Mouse (Mus musculus) heart, adult 2 months (tissue): Measurements from ENCODE around the gene Nrl.

Experiments used
- CTCF ChIP-seq: fragments of 200-600 bp; IDR thresholded peaks from 2 replicates; pipeline ENCODE4 v1.8.1; 2022; ENCODE audit warnings: antibody characterized with exemption, mild to moderate bottlenecking, moderate library complexity
- EP300 ChIP-seq: fragments of 200-500 bp; IDR thresholded peaks from 2 replicates; pipeline ENCODE4 v1.6.1; 2011; ENCODE audit warnings: low read depth, low read length, control low read depth; ENCODE audit not compliant: insufficient read depth
- POLR2A ChIP-seq: fragments of 200-500 bp; IDR thresholded peaks from 2 replicates; pipeline ENCODE4 v1.6.1; 2011; ENCODE audit warnings: mild to moderate bottlenecking, low read depth, low read length, control low read depth; ENCODE audit not compliant: insufficient read depth

DNA sequence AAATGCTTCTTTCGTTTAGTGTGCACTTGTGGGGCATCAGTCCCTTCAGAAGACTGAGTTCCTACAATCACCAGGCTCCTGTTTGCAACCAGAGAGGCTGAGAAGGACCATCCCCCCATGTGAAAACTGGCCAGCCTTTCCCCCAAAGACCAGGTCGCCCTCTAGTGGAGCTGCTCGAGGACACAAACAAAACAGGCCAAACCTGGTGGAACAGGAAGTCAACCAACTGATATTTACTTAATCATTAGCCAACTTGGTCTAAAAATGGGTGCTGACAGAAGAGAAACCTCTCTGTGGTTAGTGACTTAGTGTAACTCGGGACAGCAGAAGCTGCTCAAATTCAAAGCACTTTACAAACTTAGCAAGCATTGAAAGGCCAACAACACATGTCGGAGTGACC is 32.2 kb upstream of the Nrl start:
- no peak; the same call in none of the 2 replicates for TF ChIP-seq CTCF
- TF ChIP-seq POLR2A, result no peak
- TF ChIP-seq EP300, result peak; percentile 66; the same call in 1 of the 2 replicates
